Mouse (Mus musculus): ENCODE measurements around the gene Ube3b. TPM values are rescaled to one million over a fixed set of nuclear protein-coding genes. Genes with fewer than 3 reads are reported as not detected.

Gene Ube3b
- total RNA-seq (2023), result 49.4 TPM

GRCm38 (mm10) chr5:114380209-114381012 is at the start of gene Ube3b, which contains the start of gene Kctd10:
Gene Ube3b (plus strand): TSS chr5:114380607.
Gene Kctd10 (minus strand): TSS chr5:114380508.

GRCm38 (mm10) chr5:114443566-114444367 is 63.4 kb downstream of the Ube3b start, which contains the start of the genes Mmab and Mvk:
Gene Mmab (minus strand): TSS chr5:114444060.
Gene Mvk (plus strand): TSS chr5:114444269.

Other genes starting within 250 kb of the Ube3b start
- gene Acacb, start 234.1 kb upstream of the Ube3b start, total RNA-seq (2023), result 4.3 TPM
- gene Foxn4, start 106.8 kb upstream of the Ube3b start, total RNA-seq (2023), result not detected
- 4.4 TPM for gene Myo1h, start 91.4 kb upstream of the Ube3b start, total RNA-seq (2023)
- gene Kctd10, start 99 bp upstream of the Ube3b start, total RNA-seq (2023), result 115 TPM
- 9.3 TPM for gene Mmab, start 63.5 kb downstream of the Ube3b start, total RNA-seq (2023)
- 22.9 TPM for gene Mvk, start 63.7 kb downstream of the Ube3b start, total RNA-seq (2023)
- 14.7 TPM for gene Fam222a, start 187.4 kb downstream of the Ube3b start, total RNA-seq (2023)